Mouse (Mus musculus) mature B cell (primary cell): Measurements from ENCODE around the gene Kcng4.

Source experiments
- in situ Hi-C: fragments of 300-500 bp; cut with MboI; formaldehyde crosslinking; loops from 2 replicates; pipeline ENCODE4 v1.14.3; 2019

The Kcng4 gene

DNA sequence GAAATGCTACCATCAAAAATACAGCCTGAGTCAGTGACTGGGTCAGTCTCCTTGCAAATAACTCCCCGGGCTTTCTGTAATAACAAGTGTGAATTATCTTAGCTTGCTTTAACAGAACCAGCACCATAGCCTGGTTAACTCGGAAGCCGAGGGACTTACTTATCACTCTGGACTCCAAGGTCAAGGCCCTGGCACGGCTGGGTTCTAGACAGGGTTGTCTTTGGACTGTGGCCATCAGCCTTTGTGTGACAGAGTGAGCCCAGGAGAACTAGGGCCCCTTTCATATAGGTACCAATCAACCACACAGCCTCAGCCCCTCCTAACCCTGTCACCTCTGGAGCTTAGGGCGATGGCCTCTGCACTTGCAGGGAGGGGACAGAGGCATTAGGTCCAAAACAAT, 5.6 kb upstream of the Kcng4 start:
- in situ Hi-C loops: no loop called here

DNA sequence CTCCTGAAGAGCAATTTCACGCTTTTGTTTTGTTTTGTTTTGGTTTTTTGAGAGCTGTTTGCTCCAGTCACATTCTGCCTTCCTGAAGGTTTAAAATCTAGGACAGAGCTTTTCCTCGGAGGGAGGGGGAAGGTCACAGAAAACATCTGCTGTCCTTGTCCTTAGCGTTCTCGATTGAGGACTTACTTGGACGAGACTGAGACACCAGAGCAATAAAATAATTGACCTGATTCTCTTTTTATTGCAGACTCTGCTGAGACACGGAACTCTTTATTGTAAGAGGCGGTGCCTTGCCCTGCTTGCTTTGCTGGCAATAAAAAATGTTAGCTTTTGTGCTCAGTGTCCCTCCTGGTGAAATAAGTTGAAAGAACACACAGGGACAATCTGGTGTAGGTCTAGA, 4.3 kb upstream of the Kcng4 start:
- in situ Hi-C loops: no loop called here

DNA sequence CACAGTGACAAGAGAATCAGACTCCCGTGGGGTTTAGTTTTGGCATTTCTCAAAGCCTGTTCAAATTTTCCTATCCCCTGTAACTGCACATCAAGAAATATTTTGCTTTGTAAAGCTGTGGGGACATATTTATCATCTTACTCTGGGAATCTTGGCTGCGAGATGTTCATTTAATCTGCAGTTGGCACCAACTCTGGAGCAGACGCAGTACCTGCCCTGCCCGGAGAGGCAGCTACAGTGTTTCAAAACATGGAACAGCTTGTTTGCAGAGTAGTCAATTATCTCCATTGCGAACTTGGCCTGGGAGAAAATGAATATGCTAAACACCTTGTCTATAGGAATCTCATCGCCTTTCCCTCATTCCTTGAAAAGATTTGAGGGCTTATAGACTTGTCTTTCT, 2.8 kb upstream of the Kcng4 start:
- in situ Hi-C loops: no loop called here

DNA sequence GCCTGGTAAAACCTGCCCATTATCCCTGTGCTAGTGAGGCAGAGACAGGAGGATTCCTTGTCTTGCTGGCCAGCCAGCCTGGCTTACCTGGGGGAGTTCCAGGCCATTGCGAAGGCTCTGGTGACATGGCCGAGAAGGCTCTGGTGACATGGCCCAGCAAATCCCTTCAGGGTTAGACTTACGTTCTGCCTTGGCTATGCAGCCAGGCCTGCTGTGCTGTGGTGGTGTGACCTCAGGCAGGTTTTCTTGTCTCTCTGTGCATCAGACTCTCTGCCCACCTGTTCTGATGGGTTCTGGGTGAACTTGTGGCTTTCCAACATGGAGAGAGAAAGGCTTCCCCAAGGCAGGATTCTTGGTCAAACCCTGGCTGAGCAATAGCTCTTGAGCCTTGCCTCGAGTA, 1.9 kb upstream of the Kcng4 start:
- in situ Hi-C loops: no loop called here

DNA sequence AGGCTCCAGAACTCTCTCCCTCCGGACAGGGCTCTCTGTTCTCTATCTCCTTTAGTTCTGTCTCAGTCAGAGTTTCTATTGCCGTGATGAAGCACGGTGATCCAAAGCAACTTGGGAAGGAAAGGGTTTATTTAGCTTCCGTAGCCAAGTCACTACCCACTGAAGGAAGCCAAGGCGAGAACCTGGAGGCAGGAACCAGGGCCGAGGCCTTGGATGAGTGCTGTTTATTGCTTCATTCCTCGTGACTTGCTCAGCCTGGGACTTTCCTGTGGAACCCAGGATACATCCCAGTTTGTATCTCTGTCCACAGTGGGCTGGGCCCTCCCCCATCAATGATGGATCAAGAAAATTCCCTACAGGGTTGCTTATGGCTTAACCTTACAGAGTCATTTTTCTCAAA, 1.3 kb upstream of the Kcng4 start:
- in situ Hi-C loops: no loop called here

DNA sequence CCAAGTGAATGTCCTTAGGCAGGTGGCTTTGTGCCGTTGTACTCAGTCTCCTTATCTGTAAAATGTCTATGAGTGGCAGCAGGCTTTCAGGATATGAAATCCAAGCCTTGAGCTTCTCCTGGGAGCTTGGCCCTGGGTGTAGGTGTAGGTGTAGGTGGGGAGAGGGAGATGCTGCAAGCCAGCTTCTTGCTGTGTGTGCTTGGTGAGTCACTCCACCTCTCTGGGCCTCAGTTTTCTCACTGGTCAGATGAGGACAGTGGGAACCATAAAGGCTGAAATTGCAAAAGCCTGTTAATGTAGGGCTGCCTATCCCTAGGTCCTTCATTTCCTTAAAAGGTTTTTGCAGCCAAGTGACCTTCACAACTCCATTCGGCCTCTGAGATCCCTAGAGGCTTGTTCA, 478 bp upstream of the Kcng4 start:
- in situ Hi-C loops: no loop called here

DNA sequence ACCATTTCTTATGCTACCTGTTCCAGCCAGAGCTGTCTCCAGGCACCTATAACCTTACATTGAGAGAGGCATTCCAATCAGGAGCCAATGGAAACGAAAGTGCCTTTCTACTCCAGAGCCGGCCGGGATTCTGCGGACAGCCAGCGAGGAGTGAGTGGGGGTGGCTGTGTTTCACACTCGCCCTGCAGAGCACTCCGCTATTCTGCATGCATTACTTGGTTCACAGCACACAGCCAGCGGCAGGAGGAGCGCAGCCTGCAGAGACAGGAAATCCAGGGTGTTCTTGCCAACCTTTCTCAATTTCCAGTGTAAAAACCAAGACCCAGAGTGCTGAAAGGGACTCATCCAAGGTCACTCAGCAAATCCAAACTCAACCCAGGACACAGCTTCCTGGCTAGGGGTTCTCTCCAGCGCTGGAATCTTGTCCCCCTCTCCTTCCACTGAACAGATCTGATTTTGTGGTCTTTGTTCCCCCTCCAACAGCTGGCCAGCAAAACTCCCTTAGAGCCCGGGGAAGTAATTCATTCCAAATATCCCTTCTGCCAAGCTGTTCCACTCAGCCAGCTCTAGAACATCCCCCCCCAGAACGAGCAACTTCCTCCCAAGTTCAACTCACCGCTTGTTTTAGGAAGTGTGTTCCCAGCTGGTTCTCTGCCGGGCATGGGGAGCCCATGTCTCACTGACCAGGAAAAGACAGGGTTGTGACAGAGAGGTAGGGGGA, 704 bp downstream of the Kcng4 start:
- in situ Hi-C loops: no loop called here

DNA sequence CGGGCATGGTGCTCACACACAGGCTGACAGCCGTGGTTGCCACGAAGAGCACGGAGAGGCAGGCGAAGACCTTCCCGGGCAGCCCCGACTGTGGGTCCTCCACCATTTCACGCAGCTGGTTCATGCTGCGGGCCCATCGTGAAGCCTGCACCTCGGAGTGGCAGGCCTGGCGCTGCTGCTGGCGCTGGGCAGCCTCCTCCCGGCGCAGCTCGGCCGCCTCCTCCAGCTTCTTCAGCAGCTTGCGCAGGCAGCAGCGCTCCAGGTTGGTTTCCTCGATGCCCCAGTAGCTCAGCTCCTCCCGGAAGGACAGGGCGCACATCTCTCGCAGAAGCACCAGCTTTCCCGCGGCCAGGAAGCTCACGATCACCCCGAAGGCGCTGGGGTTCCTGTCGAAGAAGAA, 2.6 kb downstream of the Kcng4 start:
- in situ Hi-C loops: no loop called here

DNA sequence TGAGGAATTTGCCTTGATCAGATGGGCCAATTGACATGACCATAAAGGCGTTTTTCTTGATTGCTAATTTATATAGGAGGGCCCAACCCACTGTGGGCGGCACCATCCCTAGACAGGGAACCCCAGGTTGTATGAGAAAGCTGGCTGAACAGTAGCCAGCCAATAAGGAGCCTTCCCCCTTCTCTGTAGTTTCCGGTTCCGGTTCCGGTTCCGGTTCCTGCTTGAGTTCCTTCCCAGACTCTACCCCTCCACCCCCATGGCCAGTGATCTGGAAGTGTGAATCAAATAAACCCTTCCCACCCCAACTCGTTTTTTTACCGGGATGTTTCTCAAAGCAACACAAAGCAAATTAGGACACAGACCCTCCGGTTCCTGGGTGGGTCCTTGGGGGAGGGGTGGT, 3.2 kb downstream of the Kcng4 start:
- in situ Hi-C loops: no loop called here

DNA sequence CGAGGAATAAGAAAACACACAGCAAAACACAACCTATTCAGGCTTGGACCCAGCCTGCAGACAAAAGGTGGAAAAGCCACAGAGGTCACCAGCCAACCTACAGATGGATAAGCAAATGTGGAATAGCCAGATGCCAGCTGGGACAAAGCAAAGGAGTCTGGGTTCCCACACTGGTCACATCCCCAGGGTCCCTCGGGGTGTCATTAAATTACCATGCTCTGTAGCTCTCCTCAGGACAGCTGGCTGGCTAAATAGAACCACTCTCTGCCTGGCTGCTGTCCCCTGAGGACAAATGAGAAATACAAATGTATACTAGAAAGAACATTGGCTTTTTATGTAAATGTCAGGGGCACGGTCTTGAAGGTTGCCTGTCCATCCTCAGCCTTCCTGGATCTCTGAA, 4.6 kb downstream of the Kcng4 start:
- in situ Hi-C loops: no loop called here

DNA sequence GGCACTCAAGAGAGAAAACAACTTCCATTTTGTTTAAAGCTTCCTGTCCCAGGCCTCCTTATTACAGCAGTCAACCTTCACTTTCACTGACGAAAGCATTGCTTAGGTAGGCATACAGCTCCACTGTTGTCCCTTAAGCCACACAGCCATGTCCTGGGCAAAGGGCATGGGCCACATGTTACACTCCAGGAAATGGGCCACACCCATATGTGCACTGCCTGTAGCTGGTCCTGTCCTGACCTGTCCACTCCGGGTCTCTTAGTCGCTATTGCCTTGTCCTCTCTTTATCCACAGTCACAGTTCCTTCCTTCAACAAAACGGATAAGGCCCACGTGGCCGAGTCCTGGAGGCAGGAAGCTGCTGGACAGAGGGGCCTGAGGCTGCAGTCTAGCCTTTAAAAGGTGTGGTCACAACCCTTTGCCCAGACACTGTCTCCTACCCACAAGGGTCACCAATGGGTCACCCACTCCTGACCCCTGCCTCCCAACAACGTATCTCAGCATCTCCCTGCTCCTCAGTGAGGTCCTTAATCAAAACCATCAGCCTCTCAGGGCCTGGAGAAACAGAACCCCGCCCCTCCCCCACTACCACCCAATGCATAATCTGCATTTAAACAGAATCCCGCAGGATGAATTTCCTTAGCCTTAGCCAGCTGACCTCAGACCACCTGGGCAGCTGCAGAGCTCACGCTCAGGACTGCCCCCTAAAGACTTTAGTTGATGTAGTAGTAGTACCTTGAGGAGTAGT, 7.7 kb downstream of the Kcng4 start:
- in situ Hi-C loops: no loop called here

DNA sequence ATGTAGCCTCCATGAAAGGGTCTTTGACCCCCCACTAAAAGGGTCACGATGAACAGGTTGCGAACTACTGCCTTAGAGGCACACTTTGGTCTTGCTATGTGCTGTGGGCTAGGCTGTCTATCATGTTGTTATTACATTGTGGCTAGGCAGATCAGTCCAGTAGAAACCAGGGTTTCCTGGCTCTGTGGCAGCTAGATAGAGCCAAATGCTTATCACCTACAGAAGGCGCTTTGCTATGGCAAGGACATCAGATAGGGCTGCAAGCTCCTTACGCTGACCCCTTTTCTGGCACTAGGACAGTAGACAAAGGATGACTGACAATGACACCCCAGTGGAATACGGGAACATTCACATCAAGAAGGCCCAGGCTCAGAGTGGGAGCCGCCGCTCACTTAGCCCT, 8.3 kb downstream of the Kcng4 start:
- in situ Hi-C loops: no loop called here

DNA sequence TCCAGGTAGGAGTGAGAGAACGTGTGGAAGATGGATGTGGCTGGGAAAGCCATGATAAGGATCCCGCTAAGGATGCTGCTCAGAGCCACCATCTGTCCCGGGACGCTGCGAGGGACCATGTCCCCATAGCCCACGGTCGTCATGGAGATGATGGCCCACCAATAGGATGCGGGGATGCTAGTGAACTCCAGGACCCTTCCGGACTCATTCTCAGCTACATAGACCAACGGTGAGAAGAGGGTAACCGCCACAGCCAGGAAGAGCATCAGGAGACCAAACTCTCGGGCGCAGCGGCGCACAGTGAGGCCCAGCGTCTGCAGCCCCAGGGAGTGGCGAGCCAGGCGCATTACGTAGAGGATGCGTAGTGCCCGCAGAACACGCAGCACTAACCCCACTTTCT, 9.7 kb downstream of the Kcng4 start:
- in situ Hi-C loops: no loop called here

DNA sequence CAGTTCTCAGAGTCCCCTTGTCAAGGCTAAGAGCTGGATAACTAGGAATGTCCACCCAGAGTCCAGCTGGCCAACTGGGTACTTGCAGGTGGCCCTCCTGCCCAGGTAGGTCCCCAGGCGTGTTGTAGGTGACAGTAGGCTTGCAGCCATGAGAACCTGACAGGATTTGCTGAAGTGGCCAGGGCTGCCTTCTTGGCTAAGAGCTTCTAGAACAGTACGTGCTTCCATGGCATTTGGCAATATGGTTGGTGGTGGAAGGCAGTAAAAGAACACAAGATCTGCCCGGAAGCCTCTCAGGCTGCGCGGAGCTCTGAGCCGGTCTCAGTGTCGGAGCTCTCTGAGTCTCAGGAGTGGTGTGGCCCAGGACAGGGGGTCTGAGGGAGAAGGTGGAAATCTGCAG, 10.6 kb downstream of the Kcng4 start:
- in situ Hi-C loops: no loop called here

DNA sequence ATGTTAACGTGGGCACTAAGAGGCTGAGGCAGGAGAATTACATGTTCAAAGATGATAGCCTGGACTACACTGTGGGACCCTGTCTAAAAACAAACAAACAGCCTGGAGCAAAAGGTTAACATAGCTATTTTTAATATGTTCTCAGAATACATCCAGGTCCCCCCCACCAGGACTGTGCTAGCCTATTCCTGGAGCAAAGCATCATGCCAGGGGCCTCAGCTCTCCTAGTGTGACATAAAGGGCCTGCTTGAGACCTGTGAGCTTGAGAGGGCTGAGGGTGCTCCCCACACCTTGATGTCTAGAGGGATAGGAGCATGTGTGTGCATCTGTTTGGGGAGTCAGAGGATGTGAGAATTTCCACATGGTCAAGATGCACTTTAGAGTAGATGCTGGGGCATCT, 11.7 kb downstream of the Kcng4 start:
- in situ Hi-C loops: no loop called here

DNA sequence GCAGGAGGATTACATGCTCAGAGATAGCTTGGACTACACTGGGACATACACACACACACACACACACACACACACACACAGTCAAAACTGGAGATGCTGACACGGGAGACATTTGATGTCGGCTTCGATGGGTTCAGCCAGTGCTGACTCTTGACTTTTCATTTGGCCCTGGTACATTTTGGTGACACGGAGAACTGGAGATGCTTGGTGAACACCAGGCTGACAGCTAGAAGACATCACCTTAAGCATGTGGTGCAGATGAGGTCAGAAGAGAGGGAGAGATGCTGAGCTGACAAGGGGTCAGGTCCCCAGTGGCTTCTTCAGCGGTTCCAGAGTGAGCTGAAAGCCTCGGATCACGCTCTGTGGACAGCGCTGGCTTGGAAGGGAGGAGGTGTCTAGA, 12.4 kb downstream of the Kcng4 start:
- in situ Hi-C loops: no loop called here

DNA sequence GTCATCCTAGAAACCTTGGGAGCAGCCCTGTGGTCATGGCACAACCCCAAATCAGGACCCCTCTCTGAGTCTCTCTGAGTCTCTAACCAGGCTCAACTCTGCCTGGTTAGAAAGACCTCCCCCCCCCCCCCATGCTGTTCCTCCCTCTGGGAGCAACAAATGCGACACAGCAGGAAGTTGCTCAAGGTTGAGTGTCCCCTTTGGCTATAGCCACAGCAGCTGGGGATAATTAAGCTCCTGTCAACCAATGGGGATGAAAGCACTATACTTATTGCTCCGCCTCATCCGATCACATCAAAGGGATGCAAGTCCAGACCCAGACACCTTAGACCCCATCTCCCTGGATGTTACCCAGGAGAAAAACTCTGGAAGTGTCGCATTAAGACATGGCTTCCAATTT, 12.9 kb downstream of the Kcng4 start:
- in situ Hi-C loops: no loop called here

DNA sequence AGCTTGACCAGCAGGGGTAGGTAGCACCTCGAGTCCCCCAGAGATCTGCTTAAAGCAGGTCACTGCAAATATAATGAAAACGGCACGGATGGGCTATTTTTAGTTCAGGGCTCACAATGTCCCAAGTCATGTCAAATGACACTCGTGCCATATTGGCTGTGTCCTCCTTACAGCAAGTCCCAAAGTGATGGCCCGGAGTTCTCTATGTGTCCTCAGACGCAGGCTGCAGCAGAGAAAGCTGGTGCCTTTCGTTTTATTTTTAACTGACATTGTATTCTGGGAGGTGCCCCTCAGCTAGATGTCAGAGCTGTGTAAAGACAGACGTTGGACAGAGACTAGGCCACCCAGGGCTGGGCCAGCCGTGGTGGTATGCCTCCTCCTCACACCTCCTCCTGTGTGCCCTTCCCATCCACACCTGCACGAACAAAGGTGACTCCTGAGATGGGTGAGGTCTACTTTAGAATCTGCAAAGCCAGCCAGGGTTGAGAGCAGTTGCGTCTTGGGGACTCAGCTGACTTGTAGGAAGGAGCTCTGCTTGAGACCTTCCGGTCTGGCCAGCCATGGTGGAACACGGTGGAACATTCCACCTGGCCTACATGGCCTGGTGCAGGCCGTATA, 14.5 kb downstream of the Kcng4 start:
- in situ Hi-C loops: no loop called here

DNA sequence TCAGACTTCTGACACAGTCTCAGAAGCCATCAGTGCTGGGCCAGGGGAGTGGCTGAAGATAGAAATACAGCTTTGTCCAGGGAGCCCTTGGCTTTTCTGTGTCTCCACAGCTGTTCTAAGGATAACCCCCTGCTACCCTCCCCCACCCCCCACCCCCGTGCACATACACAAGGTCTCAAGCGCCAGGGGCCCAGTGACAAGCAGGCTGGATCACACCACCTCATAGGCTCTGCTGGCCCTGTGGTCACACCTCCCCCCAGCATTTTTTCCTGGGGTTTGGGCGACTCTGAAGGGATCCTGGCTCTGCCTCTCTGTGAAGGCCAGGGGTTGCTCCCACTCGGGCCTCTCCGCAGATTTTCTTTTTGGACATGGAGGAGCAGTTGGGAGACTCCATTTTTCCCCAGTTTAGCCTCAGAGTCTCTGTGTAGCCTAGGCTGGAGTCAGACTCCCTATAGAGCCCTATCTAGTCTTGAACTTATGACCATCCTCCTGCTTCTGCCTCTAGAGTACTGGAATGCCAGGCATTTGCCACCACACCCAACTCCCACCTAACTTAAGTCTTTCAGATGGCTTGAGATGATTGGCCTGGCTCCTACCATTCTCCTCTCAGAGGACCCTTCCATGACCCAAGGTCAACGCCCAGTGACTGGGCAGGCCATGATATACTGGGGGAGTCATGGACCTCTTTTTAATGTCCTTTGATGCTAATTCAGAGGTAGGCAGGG, 15.2 kb downstream of the Kcng4 start:
- in situ Hi-C loops: no loop called here

DNA sequence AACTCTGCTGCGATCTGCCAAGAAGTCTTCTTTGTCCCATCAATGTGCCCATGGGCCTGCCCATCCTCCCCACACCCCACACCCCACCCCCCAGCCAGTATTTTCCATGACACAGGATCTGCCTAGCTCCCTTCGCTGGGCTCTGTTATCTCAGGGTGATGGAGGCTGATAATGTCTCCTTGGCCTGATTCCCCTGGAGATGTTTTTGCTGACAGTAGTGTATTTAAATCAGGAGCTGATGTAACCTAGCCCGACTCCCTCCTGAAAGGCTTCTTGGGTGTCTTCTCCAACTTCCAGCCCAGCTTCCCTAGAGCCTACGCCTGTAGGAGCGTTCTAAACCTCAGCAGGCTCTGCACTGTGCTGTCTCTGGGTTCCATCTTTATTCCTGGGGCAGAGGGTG, 16.6 kb downstream of the Kcng4 start:
- in situ Hi-C loops: no loop called here

DNA sequence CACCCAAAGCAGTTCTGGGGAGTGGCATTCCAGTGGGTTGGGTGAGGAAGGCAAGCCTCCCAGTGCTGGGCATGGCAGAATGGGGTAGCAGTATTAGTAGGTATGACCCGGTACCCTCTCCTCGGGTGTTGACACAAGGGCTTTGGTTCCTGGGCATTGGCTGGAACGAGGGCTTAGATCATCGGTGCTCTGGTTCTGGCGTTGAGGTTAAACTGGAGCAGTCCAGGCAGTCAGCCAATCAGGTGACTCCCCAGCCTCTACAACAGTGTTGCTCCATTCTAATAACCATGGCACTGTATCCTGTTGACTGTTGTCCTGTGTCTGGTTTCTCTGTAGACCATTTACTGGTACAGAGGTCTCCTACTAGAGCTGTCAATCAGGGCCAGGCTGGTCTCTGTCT, 17.9 kb downstream of the Kcng4 start:
- in situ Hi-C loops: no loop called here

DNA sequence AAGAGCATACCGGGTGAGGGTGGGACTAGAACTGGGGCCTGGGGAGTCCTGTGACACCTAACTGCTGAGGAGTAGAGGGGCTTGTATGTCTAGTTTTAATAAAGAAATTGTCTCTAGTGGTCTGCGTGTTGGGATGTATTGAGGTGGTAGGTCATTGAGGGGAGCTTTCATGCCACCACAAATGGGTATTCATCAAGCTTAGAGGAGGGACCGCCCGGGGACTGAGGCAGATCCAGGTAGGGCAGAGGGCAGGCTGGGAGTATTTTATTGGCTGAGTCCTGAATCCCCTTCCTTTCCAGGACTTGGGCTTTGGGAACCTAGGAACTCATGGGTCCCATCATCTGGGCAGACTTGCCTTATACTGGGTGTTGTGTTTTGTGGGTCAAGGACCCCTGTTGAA, 18.7 kb downstream of the Kcng4 start:
- in situ Hi-C loops: no loop called here

DNA sequence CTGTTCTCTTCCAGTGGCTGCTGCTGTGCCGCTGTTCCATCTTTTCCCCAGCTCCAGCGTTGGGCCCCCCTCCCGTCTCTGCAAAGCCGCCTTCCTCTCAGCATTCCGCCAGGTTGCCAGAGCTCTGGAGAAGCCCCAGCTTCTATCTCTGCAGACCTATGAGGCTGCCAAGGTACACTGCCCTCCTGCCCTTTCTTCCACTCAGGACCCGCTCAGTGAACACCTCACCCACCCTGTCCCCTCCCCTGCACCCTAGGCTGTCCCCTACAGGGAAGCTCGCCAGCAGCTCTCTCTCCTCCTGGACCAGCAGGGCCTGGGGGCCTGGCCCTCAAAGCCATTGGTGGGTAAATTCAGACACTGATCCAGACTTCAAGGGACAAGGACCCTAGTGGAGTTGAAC, 19.1 kb downstream of the Kcng4 start:
- in situ Hi-C loops: no loop called here
